Mouse (Mus musculus): ENCODE results near the gene Npcd. TPM values are rescaled to one million over a fixed set of nuclear protein-coding genes. Genes with fewer than 3 reads are reported as not detected.

Gene Npcd
- polyA plus RNA-seq, 1 experiment = 3.2 TPM

DNA sequence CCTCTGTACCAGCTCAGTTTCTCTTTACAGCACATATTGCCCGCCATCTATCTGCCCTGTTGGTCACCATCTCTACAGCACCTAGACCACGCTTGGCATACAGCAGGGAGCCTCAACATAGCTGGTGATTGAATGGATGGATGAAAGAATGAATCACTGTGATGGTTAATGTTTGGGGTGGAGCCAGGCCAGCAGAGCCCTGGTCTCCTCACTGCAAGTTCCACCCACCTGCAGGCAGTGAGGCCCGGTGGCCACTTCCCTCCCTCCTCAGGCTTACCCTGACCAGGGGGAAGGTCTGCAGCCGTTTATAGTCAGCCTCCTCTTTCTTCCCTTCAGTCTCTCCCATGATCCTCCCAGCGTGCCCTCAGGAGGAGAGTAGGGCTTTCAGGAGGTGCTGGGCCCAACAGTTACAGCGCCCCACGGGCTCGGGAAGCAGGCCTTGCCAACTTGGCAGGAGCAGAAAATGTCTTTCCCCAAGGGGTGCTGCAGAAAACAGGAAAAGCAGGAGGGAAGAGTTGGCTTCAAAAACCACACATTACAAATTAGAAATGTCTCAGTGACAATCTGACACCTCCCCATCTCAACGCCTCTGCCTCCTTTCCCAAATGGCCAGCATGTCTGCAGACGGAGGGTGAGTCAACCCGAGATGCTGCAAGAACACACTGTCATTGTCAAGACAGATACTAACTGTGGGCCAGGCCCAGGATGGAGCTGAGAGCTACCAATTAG lies 69.3 kb downstream of the Npcd start:
- peak overlapping the region; percentile 0 for H3K4me3 ChIP-seq
- peaks cover 12% of the 10 kb centered on the region for H3K79me2 ChIP-seq (ENCODE audit: control insufficient read depth, insufficient read depth)
- peaks cover 6% of the 10 kb centered on the region for H3K36me3 ChIP-seq (ENCODE audit: control insufficient read depth, insufficient read depth)
- H3K27me3 ChIP-seq (ENCODE audit: control insufficient read depth, insufficient read depth, insufficient read length) = no peaks in the 10 kb centered on the region
- TF ChIP-seq CEBPB (IDR thresholded peaks at IDR 0.05; ENCODE audit: insufficient read depth, poor library complexity, severe bottlenecking) (0 out of 2 replicates have a peak, but pooled peaks have one; percentile 36), SRF (IDR thresholded peaks at IDR 0.05; ENCODE audit: control insufficient read depth, insufficient read length, low read depth) (no peak), REST (IDR thresholded peaks at IDR 0.05; ENCODE audit: insufficient read depth, insufficient read length) (no peak), MYOD1 (IDR thresholded peaks at IDR 0.05; ENCODE audit: control insufficient read depth in 1 of 3, insufficient read length in 2 of 3, low read depth in 2 of 3) (no peak)
- peak overlapping the region; percentile 41 for H3K4me2 ChIP-seq (ENCODE audit: low read depth)
- H3ac ChIP-seq (ENCODE audit: control insufficient read depth, insufficient read length) = no peak overlapping the region

DNA sequence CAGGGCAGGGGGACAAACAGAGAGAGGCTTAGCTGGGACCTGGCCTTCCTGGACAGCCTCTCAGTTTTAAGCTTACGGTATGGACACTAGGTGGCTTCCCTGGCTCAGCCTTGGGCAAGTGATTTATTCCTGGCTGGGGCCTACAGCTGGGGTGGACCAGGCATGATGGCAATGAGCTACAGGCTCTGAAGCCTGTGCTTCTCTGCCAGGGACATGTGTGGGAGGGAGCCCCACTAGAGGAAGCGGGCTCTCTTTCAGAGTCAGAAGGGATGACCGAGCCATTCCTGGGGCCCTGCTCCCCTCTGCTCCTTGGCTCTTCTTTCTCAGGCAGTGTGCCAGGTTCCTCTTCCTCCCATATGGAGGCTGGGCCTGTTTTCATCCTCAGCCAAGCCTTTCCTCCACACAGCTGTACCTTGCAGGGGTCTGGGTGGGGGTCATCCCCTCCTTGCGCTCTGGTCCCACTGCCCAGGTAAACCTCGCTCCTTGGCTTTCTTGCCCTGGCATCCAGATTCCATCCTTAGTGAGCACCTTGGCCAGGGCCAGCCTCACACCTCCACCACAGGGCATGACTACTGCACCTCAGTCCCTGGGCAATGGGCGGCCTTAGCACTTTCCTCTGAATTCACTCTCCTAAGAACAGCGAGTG lies 70.3 kb downstream of the Npcd start:
- no peak overlapping the region for H3ac ChIP-seq (ENCODE audit: control insufficient read depth, insufficient read length)
- no peak overlapping the region for H3K4me3 ChIP-seq
- H3K79me2 ChIP-seq (ENCODE audit: control insufficient read depth, insufficient read depth) = peaks cover 4% of the 10 kb centered on the region
- peak overlapping the region; percentile 41 for H3K4me2 ChIP-seq (ENCODE audit: low read depth)
- no peak for TF ChIP-seq SRF (IDR thresholded peaks at IDR 0.05; ENCODE audit: control insufficient read depth, insufficient read length, low read depth)
- no peak for TF ChIP-seq MYOG (IDR thresholded peaks at IDR 0.05; ENCODE audit: control insufficient read depth in 1 of 3, insufficient read depth in 1 of 3, insufficient read length in 2 of 3, low read depth in 2 of 3)
- TF ChIP-seq MAX (IDR thresholded peaks at IDR 0.05; ENCODE audit: low read depth) = no peak
- no peak for TF ChIP-seq USF1 (IDR thresholded peaks at IDR 0.05; ENCODE audit: low read depth)
- no peak for TF ChIP-seq E2F4 (IDR thresholded peaks at IDR 0.05; ENCODE audit: insufficient read depth)
- no peak for TF ChIP-seq POLR2AphosphoS2 (IDR thresholded peaks at IDR 0.05; ENCODE audit: insufficient read length, low read depth)
- no peak for TF ChIP-seq REST (IDR thresholded peaks at IDR 0.05; ENCODE audit: insufficient read depth, insufficient read length)
- TF ChIP-seq TCF3 (IDR thresholded peaks at IDR 0.05; ENCODE audit: insufficient read length, low read depth) = no peak
- no peak for TF ChIP-seq MYOD1 (IDR thresholded peaks at IDR 0.05; ENCODE audit: control insufficient read depth in 1 of 3, insufficient read length in 2 of 3, low read depth in 2 of 3)
- no peak for TF ChIP-seq POLR2A (IDR thresholded peaks at IDR 0.05; ENCODE audit: insufficient read length, low read depth)
- no peak for TF ChIP-seq CEBPB (IDR thresholded peaks at IDR 0.05; ENCODE audit: insufficient read depth, poor library complexity, severe bottlenecking)
- TF ChIP-seq TCF12 (IDR thresholded peaks at IDR 0.05; ENCODE audit: insufficient read depth, poor library complexity, severe bottlenecking) = no peak
- peaks cover 6% of the 10 kb centered on the region for H3K36me3 ChIP-seq (ENCODE audit: control insufficient read depth, insufficient read depth)
- no peaks in the 10 kb centered on the region for H3K27me3 ChIP-seq (ENCODE audit: control insufficient read depth, insufficient read depth, insufficient read length)

DNA sequence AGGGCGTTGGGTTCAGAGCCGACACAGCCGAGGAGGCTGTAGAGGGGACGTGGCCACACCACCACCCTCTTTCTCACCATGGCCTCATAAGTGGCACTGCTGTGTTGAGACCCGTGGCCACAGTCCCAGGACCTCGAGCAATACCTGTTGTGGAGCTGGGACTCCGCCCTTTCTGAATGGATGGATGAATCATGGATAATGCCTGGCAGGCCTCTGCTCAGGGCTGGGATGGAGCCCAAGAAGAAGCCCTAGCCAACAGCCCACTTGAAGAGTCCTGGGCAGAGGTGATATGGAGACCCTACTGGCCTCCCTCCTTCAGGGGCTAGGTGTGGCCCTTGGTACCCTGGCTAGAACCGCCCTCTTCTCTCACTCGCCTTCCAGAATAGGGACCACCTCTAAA lies 71.0 kb downstream of the Npcd start:
- no peak overlapping the region for H3K4me2 ChIP-seq (ENCODE audit: low read depth)
- TF ChIP-seq MYOG (IDR thresholded peaks at IDR 0.05; ENCODE audit: control insufficient read depth in 1 of 3, insufficient read depth in 1 of 3, insufficient read length in 2 of 3, low read depth in 2 of 3) (no peak), REST (IDR thresholded peaks at IDR 0.05; ENCODE audit: insufficient read depth, insufficient read length) (no peak)
- no peak overlapping the region for H3ac ChIP-seq (ENCODE audit: control insufficient read depth, insufficient read length)
- no peak overlapping the region for H3K4me3 ChIP-seq
- H3K27me3 ChIP-seq (ENCODE audit: control insufficient read depth, insufficient read depth, insufficient read length) = no peaks in the 10 kb centered on the region
- no peaks in the 10 kb centered on the region for H3K79me2 ChIP-seq (ENCODE audit: control insufficient read depth, insufficient read depth)
- peaks cover 6% of the 10 kb centered on the region for H3K36me3 ChIP-seq (ENCODE audit: control insufficient read depth, insufficient read depth)

DNA sequence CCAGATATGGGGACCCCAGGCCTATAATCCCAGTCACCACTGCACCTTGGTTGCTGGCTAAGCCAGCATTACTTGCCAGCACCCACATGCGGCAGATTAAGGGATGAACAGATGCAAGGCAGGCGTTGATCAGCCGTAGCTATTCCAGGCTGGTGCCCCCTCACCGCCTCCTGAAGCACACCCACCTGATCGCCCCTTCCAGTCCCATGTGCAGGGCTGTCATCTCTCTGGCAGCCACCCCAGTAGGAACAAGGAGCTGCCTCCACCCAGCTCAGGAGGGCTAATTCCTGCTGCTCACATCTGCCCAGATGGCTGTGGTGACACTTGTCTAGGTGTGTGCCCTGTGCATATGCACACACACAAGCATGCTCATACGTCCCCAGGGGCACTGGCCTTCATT lies 73.1 kb downstream of the Npcd start:
- TF ChIP-seq MAX (IDR thresholded peaks at IDR 0.05; ENCODE audit: low read depth) (no peak), E2F4 (IDR thresholded peaks at IDR 0.05; ENCODE audit: insufficient read depth) (no peak), SRF (IDR thresholded peaks at IDR 0.05; ENCODE audit: control insufficient read depth, insufficient read length, low read depth) (no peak), MYOD1 (IDR thresholded peaks at IDR 0.05; ENCODE audit: control insufficient read depth in 1 of 3, insufficient read length in 2 of 3, low read depth in 2 of 3) (peak in 1 of 3 experiments; percentile 9), REST (IDR thresholded peaks at IDR 0.05; ENCODE audit: insufficient read depth, insufficient read length) (no peak), TCF3 (IDR thresholded peaks at IDR 0.05; ENCODE audit: insufficient read length, low read depth) (no peak)
- Histone ChIP-seq H3K4me2 (ENCODE audit: low read depth) (no peak overlapping the region), H3K4me3 (no peak overlapping the region), H3K36me3 (ENCODE audit: control insufficient read depth, insufficient read depth) (peaks cover 6% of the 10 kb centered on the region), H3K79me2 (ENCODE audit: control insufficient read depth, insufficient read depth) (no peaks in the 10 kb centered on the region), H3ac (ENCODE audit: control insufficient read depth, insufficient read length) (no peak overlapping the region), H3K27me3 (ENCODE audit: control insufficient read depth, insufficient read depth, insufficient read length) (no peaks in the 10 kb centered on the region)

DNA sequence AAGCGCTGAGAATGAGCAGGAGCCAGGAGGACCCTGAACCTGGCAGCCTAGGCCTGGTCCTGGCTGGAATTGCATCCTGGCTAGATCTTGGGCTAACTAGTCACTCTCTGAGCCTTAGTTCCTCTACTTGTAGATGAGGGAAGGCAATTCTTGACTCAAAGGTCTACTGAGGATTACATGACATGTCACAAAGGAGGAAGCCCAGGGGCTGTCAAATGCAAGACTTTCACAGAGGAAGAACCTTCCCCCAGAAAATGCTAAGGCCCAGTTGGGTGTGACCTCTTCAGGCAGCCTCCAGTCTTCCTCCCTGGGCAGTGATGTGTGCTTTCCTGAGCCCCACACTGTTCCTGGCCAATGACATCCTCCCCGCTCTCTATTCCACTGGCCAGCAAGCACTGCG lies 76.9 kb downstream of the Npcd start:
- TF ChIP-seq REST (IDR thresholded peaks at IDR 0.05; ENCODE audit: insufficient read depth, insufficient read length) (no peak), CEBPB (IDR thresholded peaks at IDR 0.05; ENCODE audit: insufficient read depth, poor library complexity, severe bottlenecking) (no peak), MYOD1 (IDR thresholded peaks at IDR 0.05; ENCODE audit: control insufficient read depth in 1 of 3, insufficient read length in 2 of 3, low read depth in 2 of 3) (no peak), SRF (IDR thresholded peaks at IDR 0.05; ENCODE audit: control insufficient read depth, insufficient read length, low read depth) (no peak), TCF12 (IDR thresholded peaks at IDR 0.05; ENCODE audit: insufficient read depth, poor library complexity, severe bottlenecking) (no peak), MAX (IDR thresholded peaks at IDR 0.05; ENCODE audit: low read depth) (no peak), MYOG (IDR thresholded peaks at IDR 0.05; ENCODE audit: control insufficient read depth in 1 of 3, insufficient read depth in 1 of 3, insufficient read length in 2 of 3, low read depth in 2 of 3) (no peak), E2F4 (IDR thresholded peaks at IDR 0.05; ENCODE audit: insufficient read depth) (no peak), TCF3 (IDR thresholded peaks at IDR 0.05; ENCODE audit: insufficient read length, low read depth) (no peak), POLR2AphosphoS2 (IDR thresholded peaks at IDR 0.05; ENCODE audit: insufficient read length, low read depth) (no peak), POLR2A (IDR thresholded peaks at IDR 0.05; ENCODE audit: insufficient read length, low read depth) (no peak), USF1 (IDR thresholded peaks at IDR 0.05; ENCODE audit: low read depth) (no peak)
- Histone ChIP-seq H3K79me2 (ENCODE audit: control insufficient read depth, insufficient read depth) (no peaks in the 10 kb centered on the region), H3K4me2 (ENCODE audit: low read depth) (peak overlapping the region; percentile 14), H3K27me3 (ENCODE audit: control insufficient read depth, insufficient read depth, insufficient read length) (no peaks in the 10 kb centered on the region), H3K4me3 (no peak overlapping the region), H3K36me3 (ENCODE audit: control insufficient read depth, insufficient read depth) (no peaks in the 10 kb centered on the region), H3ac (ENCODE audit: control insufficient read depth, insufficient read length) (no peak overlapping the region)

Measured in myocyte (in vitro differentiated cells).